Mouse (Mus musculus) ES-Bruce4 (cell line): Measurements from ENCODE around the gene Gne.

Experiments
- CTCF ChIP-seq: IDR thresholded peaks from one replicate; pipeline ENCODE4 v1.8.1; 2011; ENCODE audit warnings: low read depth, low read length
- EP300 ChIP-seq: IDR thresholded peaks from 2 replicates; pipeline ENCODE4 v1.6.1; 2011; ENCODE audit warnings: low read depth, low read length; ENCODE audit not compliant: insufficient read depth
- POLR2A ChIP-seq: IDR thresholded peaks from one replicate; pipeline ENCODE4 v1.8.1; 2011; ENCODE audit warnings: low read length; ENCODE audit not compliant: insufficient read depth

GRCm38 (mm10) chr4:44113393-44114138, 29.6 kb upstream of the Gne start:
- no peak for TF ChIP-seq POLR2A
- TF ChIP-seq CTCF = no peak
- TF ChIP-seq EP300 = no peak
